Mouse (Mus musculus) adrenal gland, adult (tissue): ENCODE results near the gene Gm21411.
"Not testable (repeated sequence)": the region's sequence is repeated elsewhere in the genome, so short reads cannot be mapped to it uniquely, and the experiment has no call there.

Source experiments
- DNase-seq, 2 experiments: peaks; one replicate each; pipeline ENCODE4 v3.0.0; 2022 to 2023; ENCODE audit warnings: low spot score in 1 of 2; ENCODE audit not compliant: inconsistent age in 2 of 2

Gm21411 gene

GRCm38 (mm10) chr4:146909386-146910137 is at the start of gene Gm21411:
Gene Gm21411, minus strand, starts transcription at chr4:146909590.
- not testable (repeated sequence) for DNase-seq

GRCm38 (mm10) chr4:146941691-146942090 is 32.3 kb upstream of the Gm21411 start:
- DNase-seq, result not testable (repeated sequence)

- no peak for DNase-seq
Measured at GRCm38 (mm10) chr4:146932311-146933082, 23.1 kb upstream of the Gm21411 start.

GRCm38 (mm10) chr4:146915196-146915595 is 5.8 kb upstream of the Gm21411 start:
- no peak for DNase-seq

GRCm38 (mm10) chr4:146908131-146908530 is 1.3 kb downstream of the Gm21411 start:
- not testable (repeated sequence) for DNase-seq

- DNase-seq, result not testable (repeated sequence)
Measured at GRCm38 (mm10) chr4:146904782-146905181, 4.6 kb downstream of the Gm21411 start.

GRCm38 (mm10) chr4:146903126-146903525 is 6.3 kb downstream of the Gm21411 start:
- DNase-seq, result not testable (repeated sequence)
